Mouse (Mus musculus) heart, adult 2 months (tissue): ENCODE measurements around the gene Dbx1.

Source experiments
- CTCF ChIP-seq: fragments of 200-600 bp; IDR thresholded peaks from 2 replicates; pipeline ENCODE4 v1.8.1; 2022; ENCODE audit warnings: antibody characterized with exemption, mild to moderate bottlenecking, moderate library complexity
- EP300 ChIP-seq: fragments of 200-500 bp; IDR thresholded peaks from 2 replicates; pipeline ENCODE4 v1.6.1; 2011; ENCODE audit warnings: low read depth, low read length, control low read depth; ENCODE audit not compliant: insufficient read depth

- TF ChIP-seq EP300, result no peak
- no peak for TF ChIP-seq CTCF
Measured at GRCm38 (mm10) chr7:49677166-49677565, 40.5 kb upstream of the Dbx1 start.
